Mouse (Mus musculus) neural tube, embryonic 11.5 days (tissue): ENCODE data around the gene Lhx4. TPM values are rescaled to one million over a fixed set of nuclear protein-coding genes. Genes with fewer than 3 reads are reported as not detected.

Source experiments
- ATAC-seq: fragments of 200-750 bp; cut with Nextera tagmentation; 2 replicates; pipeline ENCODE4 v1.8.0; 2017; ENCODE audit warnings: moderate number of reproducible peaks, mild to moderate bottlenecking, moderate TSS enrichment, moderate library complexity; ENCODE audit not compliant: insufficient read depth, low FRiP score, low TSS enrichment
- DNase-seq: peaks from one replicate; pipeline ENCODE4 v3.0.0-alpha.2; 2015; ENCODE audit warnings: low spot score
- H3K27ac ChIP-seq: fragments of 300-500 bp; sonication (generic); 2 replicates; pipeline ENCODE4 v1.5.1; 2014; ENCODE audit warnings: low read depth, mild to moderate bottlenecking, low read length
- H3K27me3 ChIP-seq: fragments of 300-500 bp; sonication (generic); 2 replicates; pipeline ENCODE4 v1.6.1; 2014; ENCODE audit warnings: mild to moderate bottlenecking, low read length, mixed read lengths; ENCODE audit not compliant: control insufficient read depth, insufficient read depth
- H3K36me3 ChIP-seq: fragments of 300-500 bp; sonication (generic); 2 replicates; pipeline ENCODE4 v1.6.1; 2014; ENCODE audit warnings: mild to moderate bottlenecking, low read length, moderate library complexity, mixed read lengths; ENCODE audit not compliant: control insufficient read depth, insufficient read depth
- H3K4me1 ChIP-seq: fragments of 300-500 bp; sonication (generic); 2 replicates; pipeline ENCODE4 v1.6.1; 2014; ENCODE audit warnings: low read length, mixed read lengths; ENCODE audit not compliant: control insufficient read depth, insufficient read depth
- H3K4me2 ChIP-seq: fragments of 300-500 bp; sonication (generic); 2 replicates; pipeline ENCODE4 v1.6.1; 2014; ENCODE audit warnings: low read depth, mild to moderate bottlenecking, moderate library complexity
- H3K4me3 ChIP-seq: fragments of 300-500 bp; sonication (generic); 2 replicates; pipeline ENCODE4 v1.5.1; 2014; ENCODE audit warnings: low read depth, low read length
- H3K9ac ChIP-seq: fragments of 300-500 bp; sonication (generic); 2 replicates; pipeline ENCODE4 v1.6.1; 2014; ENCODE audit warnings: mild to moderate bottlenecking, low read length
- H3K9me3 ChIP-seq: fragments of 300-500 bp; sonication (generic); 2 replicates; pipeline ENCODE4 v1.6.1; 2016; ENCODE audit warnings: low read length; ENCODE audit not compliant: control insufficient read depth
- WGBS: fragments of 180-500 bp; shearing (Covaris S2); extraction: QIAGEN DNeasy Blood & Tissue Kit; methylation state at CpG from one replicate; pipeline ENCODE4 v1.1.7; 2014; 5-methylcytosine and 5-hydroxymethylcytosine counted together
- polyA plus RNA-seq: library from polyadenylated mRNA; unstranded; fragments of >200 nt; fragmentation: Nextera tagmentation; extraction: Ambion mirVana; gene quantifications from 2 replicates; pipeline ENCODE4 v1.2.1, GENCODE M21; 2014

The Lhx4 gene
- polyA plus RNA-seq, 1 experiment from 2014 or later = 13.9 TPM

DNA sequence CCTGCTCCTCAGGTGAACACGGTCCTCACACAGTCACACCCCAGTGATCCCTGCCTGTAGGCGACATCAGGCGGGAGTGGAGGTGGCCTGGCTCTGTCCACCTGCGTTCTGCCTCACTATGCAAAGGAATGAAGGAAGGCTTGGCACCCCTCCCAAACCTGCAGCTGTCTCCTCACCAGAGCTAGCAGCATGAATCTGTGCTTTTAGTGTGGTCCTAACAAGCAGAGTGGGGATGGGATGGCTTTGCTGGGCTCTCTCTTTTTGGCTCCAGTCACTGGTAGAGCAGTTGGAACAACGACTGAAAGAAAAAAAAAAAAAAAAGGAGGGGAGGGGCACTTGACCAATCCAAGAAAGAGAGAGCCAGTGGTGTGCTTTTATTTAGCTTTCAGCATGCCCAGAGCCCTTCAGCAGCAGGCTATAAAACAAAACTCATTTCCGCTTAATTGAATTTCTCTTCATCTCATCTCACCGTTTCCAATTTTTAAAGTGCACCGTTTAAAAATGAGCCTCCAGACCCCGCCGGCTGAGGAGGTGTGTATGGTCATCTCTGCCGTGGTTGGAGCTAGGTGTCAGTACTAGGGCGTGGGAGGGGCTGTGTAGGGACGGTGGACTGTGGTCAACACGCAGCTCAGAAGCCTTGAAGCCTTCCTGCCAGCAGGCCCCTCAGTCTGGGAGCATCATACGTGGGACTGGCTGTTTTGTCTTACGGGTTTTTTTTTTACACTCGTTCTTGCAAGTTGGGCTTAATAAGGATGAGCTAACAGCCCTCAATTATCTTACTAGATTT is 52.9 kb downstream of the Lhx4 start:
- Histone ChIP-seq H3K27ac (no peak overlapping the region), H3K4me2 (no peak overlapping the region), H3K4me1 (0 out of 2 replicates have a peak, but pooled peaks cover 3% of the 10 kb centered on the region), H3K9ac (no peak overlapping the region), H3K4me3 (no peak overlapping the region), H3K36me3 (no peaks in the 10 kb centered on the region), H3K27me3 (no peaks in the 10 kb centered on the region), H3K9me3 (no peaks in the 10 kb centered on the region)
- DNase-seq (no peak), ATAC-seq (no peak)
- WGBS = 53% methylated on average over 17 of the region's 17 CpGs

- no peaks in the 10 kb centered on the region for H3K36me3 ChIP-seq
- no peak overlapping the region for H3K9ac ChIP-seq
- no peak for ATAC-seq
- WGBS = 59% methylated on average over 5 of the region's 5 CpGs
- H3K4me1 ChIP-seq = 0 out of 2 replicates have a peak, but pooled peaks cover 3% of the 10 kb centered on the region
- no peak overlapping the region for H3K27ac ChIP-seq
- DNase-seq = peak; percentile 24
- no peaks in the 10 kb centered on the region for H3K9me3 ChIP-seq
- H3K27me3 ChIP-seq = no peaks in the 10 kb centered on the region
- H3K4me2 ChIP-seq = no peak overlapping the region
- no peak overlapping the region for H3K4me3 ChIP-seq
These were observed 58.0 kb downstream of the Lhx4 start for GRCm38 (mm10) chr1:155693443-155693842.

DNA sequence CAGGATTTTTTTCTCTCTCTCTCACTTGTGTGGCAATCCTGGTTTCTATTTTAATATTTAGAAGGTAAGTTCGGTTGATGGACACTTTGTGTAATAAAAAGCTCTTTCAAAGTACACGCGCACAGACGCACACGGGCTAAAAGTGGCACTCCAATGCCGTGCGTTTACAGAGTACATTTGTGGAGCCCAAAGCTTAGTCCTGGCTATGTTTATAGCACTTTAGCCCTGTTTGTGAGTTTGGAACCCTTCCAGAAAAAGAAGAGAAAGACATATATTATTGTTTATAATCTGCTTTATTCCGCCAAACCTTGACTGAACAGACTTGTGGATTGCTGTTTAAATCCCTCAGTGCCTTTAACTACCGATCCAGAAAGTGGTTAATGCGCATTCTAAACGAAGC is 58.5 kb downstream of the Lhx4 start:
- Histone ChIP-seq H3K4me2 (no peak overlapping the region), H3K9ac (no peak overlapping the region), H3K4me3 (no peak overlapping the region), H3K27me3 (no peaks in the 10 kb centered on the region), H3K27ac (no peak overlapping the region), H3K36me3 (no peaks in the 10 kb centered on the region), H3K4me1 (no peaks in the 10 kb centered on the region), H3K9me3 (no peaks in the 10 kb centered on the region)
- no peak for DNase-seq
- ATAC-seq = no peak
- WGBS = 86% methylated on average over 11 of the region's 11 CpGs

DNA sequence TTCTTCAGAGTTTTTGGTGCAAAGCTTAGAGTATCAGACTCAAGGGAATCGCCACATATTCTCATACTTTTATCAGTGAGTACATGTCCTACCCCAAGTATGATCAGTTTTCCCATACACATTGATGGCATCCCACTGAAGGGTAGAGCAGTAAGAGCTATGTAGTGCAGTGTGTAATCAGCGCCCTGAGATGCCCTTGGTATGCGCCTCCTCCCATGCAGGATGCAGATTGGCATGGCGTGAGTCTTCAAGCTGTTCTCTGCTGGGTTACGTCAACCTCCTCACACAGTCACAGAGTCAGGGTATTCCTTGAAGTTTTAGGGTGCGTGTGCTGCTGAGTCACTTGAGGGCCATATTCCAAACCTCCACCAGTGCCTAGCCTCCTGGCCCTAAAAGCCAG is 59.3 kb downstream of the Lhx4 start:
- no peaks in the 10 kb centered on the region for H3K27me3 ChIP-seq
- no peak overlapping the region for H3K9ac ChIP-seq
- H3K4me2 ChIP-seq = no peak overlapping the region
- H3K27ac ChIP-seq = no peak overlapping the region
- H3K4me3 ChIP-seq = no peak overlapping the region
- no peak for ATAC-seq
- no peaks in the 10 kb centered on the region for H3K36me3 ChIP-seq
- 94% methylated on average over 6 of the region's 6 CpGs for WGBS
- H3K9me3 ChIP-seq = no peaks in the 10 kb centered on the region
- no peaks in the 10 kb centered on the region for H3K4me1 ChIP-seq
- DNase-seq = no peak

- H3K9ac ChIP-seq = no peak overlapping the region
- DNase-seq (no peak), ATAC-seq (no peak)
- 90% methylated on average over 5 of the region's 5 CpGs for WGBS
- no peak overlapping the region for H3K4me3 ChIP-seq
- no peaks in the 10 kb centered on the region for H3K27me3 ChIP-seq
- no peaks in the 10 kb centered on the region for H3K9me3 ChIP-seq
- no peak overlapping the region for H3K4me2 ChIP-seq
- H3K4me1 ChIP-seq = no peaks in the 10 kb centered on the region
- no peaks in the 10 kb centered on the region for H3K36me3 ChIP-seq
- H3K27ac ChIP-seq = no peak overlapping the region
These were observed 61.9 kb downstream of the Lhx4 start for GRCm38 (mm10) chr1:155689558-155689957.

DNA sequence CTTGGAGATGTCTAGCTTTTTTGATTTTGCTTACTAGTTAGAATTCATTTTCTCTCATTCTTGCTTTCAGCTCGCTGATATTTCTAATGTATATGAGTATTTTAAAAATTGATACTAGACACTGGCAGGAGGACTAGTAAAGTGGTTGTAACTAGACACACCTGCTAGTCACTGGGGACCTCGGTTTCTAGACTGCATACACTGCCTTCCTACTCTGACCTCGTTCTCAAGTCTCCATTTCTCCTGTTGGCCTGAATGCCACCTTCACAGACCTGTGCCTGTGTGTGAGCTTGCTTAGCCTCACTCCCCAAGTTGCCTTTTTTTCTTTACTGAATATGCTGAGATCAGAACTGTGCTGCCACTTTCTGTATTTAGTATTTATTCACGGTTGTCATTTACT is 62.3 kb downstream of the Lhx4 start:
- WGBS = 86% methylated on average over 4 of the region's 4 CpGs
- H3K27me3 ChIP-seq = no peaks in the 10 kb centered on the region
- H3K9me3 ChIP-seq = no peaks in the 10 kb centered on the region
- H3K4me3 ChIP-seq = no peak overlapping the region
- DNase-seq = no peak
- no peak for ATAC-seq
- no peaks in the 10 kb centered on the region for H3K4me1 ChIP-seq
- no peaks in the 10 kb centered on the region for H3K36me3 ChIP-seq
- no peak overlapping the region for H3K4me2 ChIP-seq
- H3K27ac ChIP-seq = no peak overlapping the region
- no peak overlapping the region for H3K9ac ChIP-seq

DNA sequence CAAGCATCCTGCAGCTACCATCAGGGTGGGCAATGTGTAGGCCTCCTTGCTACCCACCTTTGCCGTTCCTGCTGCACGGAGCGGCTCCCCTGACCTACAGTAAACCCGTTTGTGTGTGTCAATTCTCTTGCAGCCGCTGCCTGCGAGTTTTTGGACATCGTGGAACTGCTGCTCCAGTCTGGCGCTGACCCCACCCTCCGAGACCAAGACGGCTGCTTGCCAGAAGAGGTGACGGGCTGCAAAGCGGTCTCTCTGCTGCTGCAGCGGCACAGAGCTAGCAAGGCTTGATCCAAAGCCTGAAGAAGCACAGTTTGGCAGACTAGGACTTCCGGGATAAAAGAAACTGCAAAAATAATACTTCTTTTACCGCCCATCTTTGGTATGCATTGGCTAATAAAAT is 64.7 kb downstream of the Lhx4 start:
- Histone ChIP-seq H3K4me1 (peaks cover 4% of the 10 kb centered on the region; the same call in 1 of the 2 replicates), H3K4me3 (no peak overlapping the region), H3K9me3 (no peaks in the 10 kb centered on the region), H3K4me2 (no peak overlapping the region), H3K9ac (no peak overlapping the region), H3K36me3 (no peaks in the 10 kb centered on the region), H3K27ac (no peak overlapping the region), H3K27me3 (no peaks in the 10 kb centered on the region)
- WGBS = 88% methylated on average over 15 of the region's 15 CpGs
- ATAC-seq = no peak
- DNase-seq = no peak

- H3K36me3 ChIP-seq = no peaks in the 10 kb centered on the region
- no peaks in the 10 kb centered on the region for H3K27me3 ChIP-seq
- WGBS = 55% methylated on average over 10 of the region's 10 CpGs
- ATAC-seq = peak; percentile 90
- H3K9me3 ChIP-seq = no peaks in the 10 kb centered on the region
- no peak overlapping the region for H3K9ac ChIP-seq
- no peak overlapping the region for H3K4me2 ChIP-seq
- DNase-seq = peak; percentile 51
- peak overlapping the region; percentile 23; the same call in 1 of the 2 replicates for H3K27ac ChIP-seq
- peaks cover 4% of the 10 kb centered on the region; the same call in 1 of the 2 replicates for H3K4me1 ChIP-seq
- no peak overlapping the region for H3K4me3 ChIP-seq
These were observed 70.2 kb downstream of the Lhx4 start for GRCm38 (mm10) chr1:155681116-155681799.

DNA sequence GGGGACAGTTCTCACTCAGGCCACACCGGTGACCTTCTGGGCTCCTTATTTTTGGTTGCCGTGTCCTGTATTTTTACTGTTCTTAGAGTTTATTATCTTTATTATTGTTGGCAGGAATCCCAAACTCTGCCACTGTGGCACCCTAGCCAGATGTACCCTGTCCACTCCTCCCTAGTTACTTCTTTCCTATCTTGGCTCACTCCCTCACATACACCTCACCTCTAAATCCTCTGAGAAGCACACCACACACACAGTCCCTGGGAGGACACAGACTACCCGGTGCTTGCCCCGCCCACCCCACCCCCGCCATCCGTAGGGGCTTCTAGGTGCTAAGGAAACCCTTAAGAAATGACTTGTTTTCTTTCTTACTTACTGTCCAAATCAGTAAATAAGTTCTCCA is 75.9 kb downstream of the Lhx4 start:
- Histone ChIP-seq H3K9me3 (no peaks in the 10 kb centered on the region), H3K4me3 (no peak overlapping the region), H3K36me3 (no peaks in the 10 kb centered on the region), H3K27me3 (no peaks in the 10 kb centered on the region), H3K4me1 (no peaks in the 10 kb centered on the region), H3K4me2 (no peak overlapping the region), H3K27ac (no peak overlapping the region), H3K9ac (no peak overlapping the region)
- no peak for ATAC-seq
- no peak for DNase-seq
- 90% methylated on average over 6 of the region's 6 CpGs for WGBS
